Mouse (Mus musculus): Measurements from ENCODE around the gene Klhl22. TPM values are rescaled to one million over a fixed set of nuclear protein-coding genes. Genes with fewer than 3 reads are reported as not detected.

Klhl22 gene
- polyA plus RNA-seq, 1 experiment from 2014 or later = 98.9 TPM

DNA sequence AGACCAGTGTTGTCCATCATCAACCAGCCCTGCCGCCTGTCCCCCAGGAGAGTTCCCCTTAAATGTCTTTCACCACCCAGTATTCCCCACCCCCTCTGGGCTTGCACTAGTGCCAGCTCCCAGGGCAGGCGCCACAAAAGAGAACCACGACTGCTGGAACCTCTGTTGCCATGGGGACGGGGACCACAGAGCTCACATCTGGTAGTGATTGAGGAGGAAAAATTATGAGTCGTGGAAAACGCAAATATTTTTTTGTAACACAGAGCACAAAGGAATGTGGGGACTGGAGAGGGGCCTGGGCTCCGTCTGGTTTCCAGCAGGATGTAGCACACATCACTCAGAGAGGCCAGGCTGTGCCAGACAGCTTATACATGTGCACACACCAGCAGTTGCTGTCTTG lies 50.3 kb downstream of the Klhl22 start:
- no peak overlapping the region for H3K4me3 ChIP-seq (ENCODE audit: low read depth, low read length)
- peaks cover 21% of the 10 kb centered on the region for H3K27me3 ChIP-seq (ENCODE audit: control insufficient read depth, insufficient read depth, low read length)
- H3K36me3 ChIP-seq (ENCODE audit: control insufficient read depth, insufficient read depth, low read length) = no peaks in the 10 kb centered on the region
- H3K9ac ChIP-seq (replicated peaks; ENCODE audit: low read depth, low read length) = no peak overlapping the region
- peaks cover 15% of the 10 kb centered on the region; the same call in 1 of the 2 replicates for H3K4me1 ChIP-seq (ENCODE audit: control insufficient read depth, insufficient read depth, low read length)
- ATAC-seq (ENCODE audit: low read depth) = no peak
- H3K4me2 ChIP-seq (ENCODE audit: low read depth, low read length) = no peak overlapping the region
- 14% methylated on average over 7 of the region's 7 CpGs for WGBS
- H3K9me3 ChIP-seq (ENCODE audit: control insufficient read depth, low read length) = no peaks in the 10 kb centered on the region
- no peak overlapping the region for H3K27ac ChIP-seq (ENCODE audit: low read depth, low read length)

DNA sequence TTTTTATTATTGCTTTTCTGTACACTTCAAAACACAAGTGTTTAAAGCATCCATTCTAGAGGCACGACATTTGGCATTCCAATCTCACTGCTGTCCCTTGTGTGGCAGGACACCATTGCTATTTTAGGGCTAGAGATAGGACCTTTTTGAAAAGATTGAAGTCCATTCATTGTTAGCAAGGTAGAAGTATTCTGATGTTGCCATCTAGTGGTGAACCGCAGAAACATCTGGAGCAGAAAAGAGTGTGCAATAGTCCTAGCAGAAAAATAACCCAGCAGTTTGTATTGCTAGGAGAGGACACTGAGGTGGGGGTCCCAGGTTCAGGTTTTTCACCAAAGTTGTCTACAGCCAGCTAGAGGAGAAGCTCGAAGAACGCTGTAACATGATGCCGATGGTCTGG lies 52.7 kb downstream of the Klhl22 start:
- Histone ChIP-seq H3K27me3 (ENCODE audit: control insufficient read depth, insufficient read depth, low read length) (peaks cover 4% of the 10 kb centered on the region; the same call in 1 of the 2 replicates), H3K4me2 (ENCODE audit: low read depth, low read length) (no peak overlapping the region), H3K4me3 (ENCODE audit: low read depth, low read length) (no peak overlapping the region), H3K9ac (replicated peaks; ENCODE audit: low read depth, low read length) (no peak overlapping the region), H3K27ac (ENCODE audit: low read depth, low read length) (no peak overlapping the region), H3K36me3 (ENCODE audit: control insufficient read depth, insufficient read depth, low read length) (no peaks in the 10 kb centered on the region), H3K9me3 (ENCODE audit: control insufficient read depth, low read length) (no peaks in the 10 kb centered on the region), H3K4me1 (ENCODE audit: control insufficient read depth, insufficient read depth, low read length) (peaks cover 9% of the 10 kb centered on the region; the same call in 1 of the 2 replicates)
- WGBS = 7% methylated on average over 5 of the region's 5 CpGs
- no peak for ATAC-seq (ENCODE audit: low read depth)

DNA sequence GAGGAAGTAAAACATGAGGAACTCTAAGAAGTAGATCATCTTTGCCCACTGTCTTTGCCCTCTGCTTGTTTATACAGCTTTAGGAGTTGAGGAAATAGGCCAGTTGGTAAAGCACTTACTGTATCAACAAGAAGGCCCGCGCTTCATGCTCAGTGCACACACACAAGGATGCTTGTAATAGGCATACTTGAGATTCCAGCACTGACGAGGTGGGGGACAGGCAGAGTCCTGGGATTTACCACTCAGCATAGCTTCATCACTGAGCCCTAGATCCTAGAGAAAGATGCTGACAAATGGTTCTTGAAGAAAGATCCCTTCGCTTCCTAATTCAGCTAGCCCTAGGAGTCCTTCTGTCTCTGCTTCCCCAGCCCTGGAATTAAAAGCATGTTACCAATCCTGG lies 53.8 kb downstream of the Klhl22 start:
- Histone ChIP-seq H3K36me3 (ENCODE audit: control insufficient read depth, insufficient read depth, low read length) (no peaks in the 10 kb centered on the region), H3K9ac (replicated peaks; ENCODE audit: low read depth, low read length) (no peak overlapping the region), H3K4me2 (ENCODE audit: low read depth, low read length) (no peak overlapping the region), H3K9me3 (ENCODE audit: control insufficient read depth, low read length) (no peaks in the 10 kb centered on the region), H3K4me3 (ENCODE audit: low read depth, low read length) (no peak overlapping the region), H3K27ac (ENCODE audit: low read depth, low read length) (no peak overlapping the region), H3K4me1 (ENCODE audit: control insufficient read depth, insufficient read depth, low read length) (peaks cover 5% of the 10 kb centered on the region; the same call in 1 of the 2 replicates), H3K27me3 (ENCODE audit: control insufficient read depth, insufficient read depth, low read length) (peaks cover 4% of the 10 kb centered on the region; the same call in 1 of the 2 replicates)
- no peak for ATAC-seq (ENCODE audit: low read depth)
- WGBS = 53% methylated on average over 4 of the region's 4 CpGs

DNA sequence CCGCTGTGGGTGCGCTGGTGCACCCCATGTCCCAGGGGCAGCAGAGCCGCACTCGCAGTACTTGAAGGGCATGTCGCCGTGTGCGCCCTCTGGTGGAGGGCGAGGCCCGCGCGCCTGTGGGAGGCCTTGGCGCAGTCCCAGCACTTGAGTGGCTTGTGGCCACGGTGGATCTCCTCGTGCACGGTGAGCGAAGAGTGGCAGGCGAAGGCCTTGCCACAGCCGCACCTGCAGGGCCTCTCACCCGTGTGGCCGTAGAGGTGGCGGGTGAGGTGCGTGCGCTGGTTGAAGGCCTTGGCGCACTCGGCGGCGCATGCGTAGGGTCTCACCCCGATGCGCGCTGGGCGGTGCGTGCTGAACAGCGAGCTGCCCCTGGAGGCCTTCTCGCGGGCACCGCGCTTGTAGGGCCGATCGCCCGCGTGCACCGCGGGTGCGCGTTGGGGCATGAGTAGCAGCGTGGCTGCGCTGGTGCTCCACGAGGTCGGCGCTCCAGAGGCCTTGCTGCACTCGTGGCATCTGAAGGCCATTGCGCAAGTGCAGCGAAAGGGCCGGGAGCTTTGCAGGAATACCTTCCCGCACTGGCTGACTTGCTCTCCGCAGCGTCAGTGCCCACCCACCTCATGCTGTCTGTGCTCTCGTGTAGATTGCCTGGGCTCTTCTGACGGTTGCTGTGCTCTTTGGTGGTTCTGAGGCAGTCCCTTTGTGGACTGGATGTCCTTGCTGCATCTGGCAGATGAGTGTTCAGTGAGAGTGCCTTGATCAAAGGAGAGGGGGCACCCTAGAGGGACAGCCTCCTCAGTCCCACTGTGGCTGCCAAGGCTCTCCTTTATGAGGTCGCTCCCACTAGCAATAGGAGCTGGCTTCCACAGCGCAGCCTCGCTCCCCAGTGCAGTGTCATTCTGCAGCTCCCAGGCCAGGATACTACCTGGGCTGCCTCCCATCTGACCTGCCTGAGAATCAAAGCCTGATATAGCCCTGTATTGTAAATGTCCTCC lies 56.3 kb downstream of the Klhl22 start:
- Histone ChIP-seq H3K27me3 (ENCODE audit: control insufficient read depth, insufficient read depth, low read length) (peaks cover 4% of the 10 kb centered on the region; the same call in 1 of the 2 replicates), H3K9ac (replicated peaks; ENCODE audit: low read depth, low read length) (peak overlapping the region; percentile 64), H3K4me2 (ENCODE audit: low read depth, low read length) (peak overlapping the region; percentile 83), H3K4me1 (ENCODE audit: control insufficient read depth, insufficient read depth, low read length) (no peaks in the 10 kb centered on the region), H3K36me3 (ENCODE audit: control insufficient read depth, insufficient read depth, low read length) (no peaks in the 10 kb centered on the region), H3K4me3 (ENCODE audit: low read depth, low read length) (peak overlapping the region; percentile 50), H3K9me3 (ENCODE audit: control insufficient read depth, low read length) (no peaks in the 10 kb centered on the region), H3K27ac (ENCODE audit: low read depth, low read length) (peak overlapping the region; percentile 56)
- 1% methylated on average over 63 of the region's 63 CpGs for WGBS
- peak; percentile 88 for ATAC-seq (ENCODE audit: low read depth)

DNA sequence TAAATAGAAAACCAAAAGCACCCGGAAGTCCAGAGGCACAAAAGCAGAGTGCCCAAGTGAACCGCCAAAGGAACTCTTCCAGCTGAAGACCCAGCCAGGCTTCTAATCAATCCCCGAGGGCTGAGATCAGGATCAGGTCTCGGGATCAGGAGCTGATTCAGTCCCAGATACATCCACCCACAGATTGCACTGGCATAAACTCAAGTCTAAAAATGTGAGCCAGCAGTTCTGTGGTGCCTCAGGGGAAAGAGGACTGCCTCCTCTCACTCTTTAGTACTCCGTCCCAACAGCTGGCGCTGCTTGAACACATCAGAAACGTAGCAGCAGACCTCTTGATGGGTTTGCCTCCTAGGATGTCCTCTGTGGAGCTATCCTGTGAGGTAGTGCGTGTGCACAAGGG lies 57.1 kb downstream of the Klhl22 start:
- Histone ChIP-seq H3K4me3 (ENCODE audit: low read depth, low read length) (no peak overlapping the region), H3K4me2 (ENCODE audit: low read depth, low read length) (no peak overlapping the region), H3K9ac (replicated peaks; ENCODE audit: low read depth, low read length) (no peak overlapping the region), H3K27me3 (ENCODE audit: control insufficient read depth, insufficient read depth, low read length) (peaks cover 4% of the 10 kb centered on the region; the same call in 1 of the 2 replicates), H3K36me3 (ENCODE audit: control insufficient read depth, insufficient read depth, low read length) (no peaks in the 10 kb centered on the region), H3K9me3 (ENCODE audit: control insufficient read depth, low read length) (no peaks in the 10 kb centered on the region), H3K27ac (ENCODE audit: low read depth, low read length) (no peak overlapping the region), H3K4me1 (ENCODE audit: control insufficient read depth, insufficient read depth, low read length) (no peaks in the 10 kb centered on the region)
- 75% methylated on average over 8 of the region's 8 CpGs for WGBS
- no peak for ATAC-seq (ENCODE audit: low read depth)

DNA sequence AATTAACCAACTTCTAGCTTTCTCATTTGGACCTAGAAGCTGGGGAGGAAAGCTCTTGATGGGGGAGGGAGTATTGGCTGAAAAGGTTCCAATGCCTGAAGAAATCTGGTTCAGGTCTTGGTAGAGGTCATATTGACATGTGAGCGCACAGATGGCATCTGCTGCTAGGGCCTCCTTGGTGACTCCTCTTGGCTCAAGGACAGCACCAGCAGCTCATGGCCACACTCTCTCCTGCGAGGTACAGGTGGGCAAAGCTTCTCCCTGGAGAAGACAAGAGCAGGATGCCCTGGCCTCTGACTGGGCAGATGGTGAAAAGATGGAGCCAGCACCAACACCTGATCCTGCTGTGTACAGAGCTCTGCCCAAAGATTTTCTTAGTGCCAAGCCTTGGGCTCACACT lies 67.1 kb downstream of the Klhl22 start:
- no peaks in the 10 kb centered on the region for H3K9me3 ChIP-seq (ENCODE audit: control insufficient read depth, low read length)
- no peaks in the 10 kb centered on the region for H3K4me1 ChIP-seq (ENCODE audit: control insufficient read depth, insufficient read depth, low read length)
- H3K9ac ChIP-seq (replicated peaks; ENCODE audit: low read depth, low read length) = no peak overlapping the region
- no peak overlapping the region for H3K27ac ChIP-seq (ENCODE audit: low read depth, low read length)
- H3K36me3 ChIP-seq (ENCODE audit: control insufficient read depth, insufficient read depth, low read length) = no peaks in the 10 kb centered on the region
- peaks cover 2% of the 10 kb centered on the region; the same call in 1 of the 2 replicates for H3K27me3 ChIP-seq (ENCODE audit: control insufficient read depth, insufficient read depth, low read length)
- H3K4me2 ChIP-seq (ENCODE audit: low read depth, low read length) = no peak overlapping the region
- ATAC-seq (ENCODE audit: low read depth) = no peak
- 89% methylated on average over 2 of the region's 2 CpGs for WGBS
- H3K4me3 ChIP-seq (ENCODE audit: low read depth, low read length) = no peak overlapping the region

DNA sequence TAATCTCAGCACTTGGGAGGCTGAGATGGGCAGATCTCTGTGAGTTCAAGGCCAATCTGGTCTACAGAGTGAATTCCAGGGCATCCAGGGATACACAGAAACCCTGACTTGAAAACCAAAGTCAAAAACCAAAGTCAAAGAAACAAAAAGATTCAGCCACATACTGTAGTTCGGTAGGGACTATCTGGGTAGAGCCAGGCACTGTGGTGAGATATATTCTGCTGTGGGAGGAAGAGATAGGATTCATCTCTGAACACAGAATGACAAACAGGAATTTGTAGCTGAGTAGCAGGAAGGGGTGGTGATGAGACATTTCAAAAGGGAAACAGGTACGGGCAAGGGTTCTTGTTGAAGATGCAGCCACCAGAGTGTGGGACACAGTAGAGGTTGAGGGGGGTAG lies 68.8 kb downstream of the Klhl22 start:
- 87% methylated on average over 2 of the region's 2 CpGs for WGBS

DNA sequence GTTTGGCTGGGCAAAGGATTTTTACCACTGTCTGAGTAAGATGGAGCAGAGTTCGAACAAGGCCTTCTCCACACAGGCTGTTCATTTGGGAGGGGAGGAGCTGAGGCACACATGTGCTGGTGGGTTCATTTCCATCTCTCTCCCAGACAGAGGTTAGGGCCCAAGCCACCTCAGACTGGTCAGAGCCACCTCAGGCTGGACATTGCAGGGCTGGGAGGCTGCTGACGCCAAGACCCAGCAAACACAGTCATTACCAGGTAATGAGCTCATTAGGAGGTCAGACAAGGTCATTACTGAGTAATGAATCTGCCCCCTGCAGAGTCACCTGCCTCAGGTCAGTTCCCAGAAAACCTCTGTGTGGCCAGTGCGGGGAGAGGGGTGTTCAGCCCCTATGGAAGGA lies 69.4 kb downstream of the Klhl22 start:
- Histone ChIP-seq H3K4me2 (ENCODE audit: low read depth, low read length) (no peak overlapping the region), H3K27ac (ENCODE audit: low read depth, low read length) (no peak overlapping the region), H3K4me1 (ENCODE audit: control insufficient read depth, insufficient read depth, low read length) (peaks cover 7% of the 10 kb centered on the region; the same call in 1 of the 2 replicates), H3K4me3 (ENCODE audit: low read depth, low read length) (no peak overlapping the region), H3K9ac (replicated peaks; ENCODE audit: low read depth, low read length) (no peak overlapping the region), H3K27me3 (ENCODE audit: control insufficient read depth, insufficient read depth, low read length) (peaks cover 11% of the 10 kb centered on the region), H3K9me3 (ENCODE audit: control insufficient read depth, low read length) (no peaks in the 10 kb centered on the region), H3K36me3 (ENCODE audit: control insufficient read depth, insufficient read depth, low read length) (no peaks in the 10 kb centered on the region)
- 71% methylated on average over 3 of the region's 3 CpGs for WGBS
- ATAC-seq (ENCODE audit: low read depth) = no peak

More for the DNA sequence above, 68.8 kb downstream of the Klhl22 start:
- ATAC-seq (ENCODE audit: low read depth) = no peak
- Histone ChIP-seq H3K9ac (replicated peaks; ENCODE audit: low read depth, low read length) (no peak overlapping the region), H3K9me3 (ENCODE audit: control insufficient read depth, low read length) (no peaks in the 10 kb centered on the region), H3K4me1 (ENCODE audit: control insufficient read depth, insufficient read depth, low read length) (peaks cover 6% of the 10 kb centered on the region; the same call in 1 of the 2 replicates), H3K4me2 (ENCODE audit: low read depth, low read length) (no peak overlapping the region), H3K27me3 (ENCODE audit: control insufficient read depth, insufficient read depth, low read length) (peaks cover 11% of the 10 kb centered on the region), H3K27ac (ENCODE audit: low read depth, low read length) (no peak overlapping the region), H3K36me3 (ENCODE audit: control insufficient read depth, insufficient read depth, low read length) (no peaks in the 10 kb centered on the region), H3K4me3 (ENCODE audit: low read depth, low read length) (no peak overlapping the region)

Measured in neural tube, embryonic 14.5 days (tissue).